Mouse (Mus musculus) spleen, adult 18-20 months (tissue): Measurements from ENCODE around the gene Rnf213.
"Not testable (repeated sequence)": the region's sequence is repeated elsewhere in the genome, so short reads cannot be mapped to it uniquely, and the experiment has no call there.

Experiments used
- DNase-seq, 2 experiments: peaks; one replicate each; pipeline ENCODE4 v3.0.0; 2022; ENCODE audit warnings: mixed read lengths in 2 of 2

The Rnf213 gene

GRCm38 (mm10) chr11:119392800-119393482 is at the start of gene Rnf213:
Gene Rnf213, plus strand, starts transcription at chr11:119393100.
- peak; percentile 53 to 64 for DNase-seq

- DNase-seq = no peak
Observed at GRCm38 (mm10) chr11:119344178-119344577, 48.7 kb upstream of the Rnf213 start.

- DNase-seq = no peak
Observed at GRCm38 (mm10) chr11:119344865-119345264, 48.0 kb upstream of the Rnf213 start.

GRCm38 (mm10) chr11:119347125-119347524 is 45.8 kb upstream of the Rnf213 start:
- DNase-seq = no peak

- DNase-seq = no peak
Observed at GRCm38 (mm10) chr11:119352113-119352512, 40.8 kb upstream of the Rnf213 start.

- no peak for DNase-seq
Observed at GRCm38 (mm10) chr11:119353946-119354345, 39.0 kb upstream of the Rnf213 start.

GRCm38 (mm10) chr11:119354798-119355442 is 38.0 kb upstream of the Rnf213 start:
- peak; percentile 68 to 70 for DNase-seq

GRCm38 (mm10) chr11:119355443-119356385 is 37.2 kb upstream of the Rnf213 start, which contains the start of the genes Sgsh and Slc26a11:
Gene Sgsh, minus strand, starts transcription at chr11:119355536.
Gene Slc26a11, plus strand, starts transcription at chr11:119355557.
- DNase-seq = peak; percentile 84 to 97

- DNase-seq = no peak
Observed at GRCm38 (mm10) chr11:119359089-119359488, 33.8 kb upstream of the Rnf213 start.

GRCm38 (mm10) chr11:119362769-119363533 is 29.9 kb upstream of the Rnf213 start:
- no peak for DNase-seq

GRCm38 (mm10) chr11:119363534-119364145 is 29.3 kb upstream of the Rnf213 start:
- peak; percentile 52 to 76 for DNase-seq

GRCm38 (mm10) chr11:119375425-119375824 is 17.5 kb upstream of the Rnf213 start:
- DNase-seq = no peak

- DNase-seq = no peak
Observed at GRCm38 (mm10) chr11:119377326-119377725, 15.6 kb upstream of the Rnf213 start.

- no peak for DNase-seq
Observed at GRCm38 (mm10) chr11:119378551-119378950, 14.3 kb upstream of the Rnf213 start.

GRCm38 (mm10) chr11:119381631-119382337 is 11.1 kb upstream of the Rnf213 start:
- no peak for DNase-seq

GRCm38 (mm10) chr11:119382338-119382850 is 10.5 kb upstream of the Rnf213 start:
- DNase-seq = no peak

GRCm38 (mm10) chr11:119384904-119385303 is 8.0 kb upstream of the Rnf213 start:
- DNase-seq = peak; percentile 49 to 55

- DNase-seq = peak; percentile 22 to 46
Observed at GRCm38 (mm10) chr11:119386306-119386705, 6.6 kb upstream of the Rnf213 start.

GRCm38 (mm10) chr11:119387273-119387672 is 5.6 kb upstream of the Rnf213 start:
- not testable (repeated sequence) for DNase-seq

- DNase-seq = peak; percentile 46 to 67
Observed at GRCm38 (mm10) chr11:119389851-119390270, 3.0 kb upstream of the Rnf213 start.
